9 mouse cellular contexts compared by ENCODE assay signal in genomic region chr1:177188708-177189107, GRCm38 (mm10).
DNase-seq lines count a peak whose midpoint lies in the region; ATAC-seq and TF ChIP-seq lines count a peak whose summit lies in the region.
"Had no signal": no experiment of that assay in that cellular context is flagged by ENCODE, and none has a peak within 500 bp of the region (broad histone marks: within the 10 kb centered on the region; RNA-seq: fewer than 3 reads in every experiment).

No protein-coding gene starts in this region.

- H3K9ac ChIP-seq in embryonic facial prominence, embryonic 14.5 days (ENCODE audit: low read depth, low read length) = no peak overlapping the region
- no peak overlapping the region for H3K9ac ChIP-seq in intestine, embryonic 16.5 days (ENCODE audit: low read depth, low read length)
- no peak overlapping the region for H3K9ac ChIP-seq in stomach, embryonic 16.5 days (ENCODE audit: low read length)
- H3K9ac ChIP-seq: liver, embryonic 15.5 days had no signal

- peak; percentile 4 to 65 for DNase-seq in spleen, adult 2 months (ENCODE audit: low read depth in 1 of 2, low spot score in 2 of 2)
- DNase-seq in spleen, adult 12 weeks (ENCODE audit: low spot score) = no peak
- peak; percentile 94 for DNase-seq in embryonic facial prominence, embryonic 14.5 days (ENCODE audit: low spot score)
- peak; percentile 66 for DNase-seq in lung, postnatal 25 days (ENCODE audit: low spot score)
- DNase-seq in frontal cortex, postnatal 25 days (ENCODE audit: low spot score in 2 of 2) = no peak

- H3K4me3 ChIP-seq in spleen, adult 2 months (ENCODE audit: extremely low read depth, insufficient read depth, insufficient read length) = no peak overlapping the region
- no peak overlapping the region for H3K4me3 ChIP-seq in bone marrow, adult 2 months (replicated peaks; ENCODE audit: control insufficient read depth, low read depth, low read length)
- H3K4me3 ChIP-seq in embryonic facial prominence, embryonic 14.5 days (ENCODE audit: low read depth, low read length) = no peak overlapping the region
- no peak overlapping the region for H3K4me3 ChIP-seq in intestine, embryonic 16.5 days (ENCODE audit: low read length)
- no peak overlapping the region for H3K4me3 ChIP-seq in stomach, embryonic 16.5 days (replicated peaks; ENCODE audit: low read length)
- H3K4me3 ChIP-seq: liver, embryonic 15.5 days had no signal

- H3K27me3 ChIP-seq in spleen, adult 2 months (ENCODE audit: control insufficient read depth, insufficient read depth, low read length) = no peaks in the 10 kb centered on the region
- H3K27me3 ChIP-seq in embryonic facial prominence, embryonic 14.5 days (replicated peaks; ENCODE audit: control insufficient read depth, insufficient read depth, low read length) = no peaks in the 10 kb centered on the region
- H3K27me3 ChIP-seq in intestine, embryonic 16.5 days (replicated peaks; ENCODE audit: control insufficient read depth, insufficient read depth, low read length) = no peaks in the 10 kb centered on the region
- no peaks in the 10 kb centered on the region for H3K27me3 ChIP-seq in stomach, embryonic 16.5 days (ENCODE audit: control insufficient read depth, insufficient read depth, low read length)
- H3K27me3 ChIP-seq: liver, embryonic 15.5 days had no signal

- peak; percentile 36; the same call in 1 of the 2 replicates for TF ChIP-seq CTCF in spleen, adult 2 months (IDR thresholded peaks at IDR 0.05; ENCODE audit: extremely low read depth, insufficient read depth, insufficient read length, insufficient replicate concordance)
- peak; percentile 29; the same call in 1 of the 2 replicates for TF ChIP-seq CTCF in bone marrow, adult 2 months (IDR thresholded peaks at IDR 0.05; ENCODE audit: control insufficient read depth, insufficient read depth, low read length)

- no peaks in the 10 kb centered on the region for H3K4me1 ChIP-seq in spleen, adult 2 months (ENCODE audit: control insufficient read depth, insufficient read depth, insufficient read length)
- H3K4me1 ChIP-seq in bone marrow, adult 2 months (ENCODE audit: control insufficient read depth, insufficient read depth, low read length) = no peaks in the 10 kb centered on the region
- H3K4me1 ChIP-seq in embryonic facial prominence, embryonic 14.5 days (ENCODE audit: control insufficient read depth, insufficient read depth, low read length) = no peaks in the 10 kb centered on the region
- no peaks in the 10 kb centered on the region for H3K4me1 ChIP-seq in intestine, embryonic 16.5 days (ENCODE audit: control insufficient read depth, insufficient read depth, low read length)
- H3K4me1 ChIP-seq in stomach, embryonic 16.5 days (ENCODE audit: control insufficient read depth, insufficient read depth, low read length) = no peaks in the 10 kb centered on the region
- H3K4me1 ChIP-seq: liver, embryonic 15.5 days had no signal

- H3K27ac ChIP-seq in spleen, adult 2 months (ENCODE audit: insufficient read depth, low read length) = no peak overlapping the region
- no peak overlapping the region for H3K27ac ChIP-seq in bone marrow, adult 2 months (ENCODE audit: control insufficient read depth, insufficient read depth, low read depth, low read length, poor library complexity)
- H3K27ac ChIP-seq in embryonic facial prominence, embryonic 14.5 days (replicated peaks; ENCODE audit: low read depth, low read length) = no peak overlapping the region
- H3K27ac ChIP-seq in intestine, embryonic 16.5 days (ENCODE audit: low read length) = no peak overlapping the region
- no peak overlapping the region for H3K27ac ChIP-seq in stomach, embryonic 16.5 days (ENCODE audit: low read length)
- H3K27ac ChIP-seq: liver, embryonic 15.5 days had no signal

- H3K9me3 ChIP-seq in embryonic facial prominence, embryonic 14.5 days (ENCODE audit: control insufficient read depth, low read length) = no peaks in the 10 kb centered on the region
- no peaks in the 10 kb centered on the region for H3K9me3 ChIP-seq in intestine, embryonic 16.5 days (ENCODE audit: control insufficient read depth, low read length)
- no peaks in the 10 kb centered on the region for H3K9me3 ChIP-seq in stomach, embryonic 16.5 days (replicated peaks; ENCODE audit: control insufficient read depth, low read length)
- H3K9me3 ChIP-seq: liver, embryonic 15.5 days had no signal

- peak; percentile 87 for ATAC-seq in embryonic facial prominence, embryonic 14.5 days (ENCODE audit: low read depth)
- peak; percentile 81 for ATAC-seq in intestine, embryonic 16.5 days
- ATAC-seq in stomach, embryonic 16.5 days (ENCODE audit: insufficient read depth, low FRiP score) = peak; percentile 85

- 24% methylated on average over 3 of the region's 3 CpGs for WGBS in spleen, adult 2 months
- 21% methylated on average over 3 of the region's 3 CpGs for WGBS in bone marrow, adult 2 months
- WGBS in embryonic facial prominence, embryonic 14.5 days = 22% methylated on average over 3 of the region's 3 CpGs
- 22% methylated on average over 3 of the region's 3 CpGs for WGBS in intestine, embryonic 16.5 days
- WGBS in stomach, embryonic 16.5 days = 24% methylated on average over 3 of the region's 3 CpGs

- peaks cover 2% of the 10 kb centered on the region; the same call in 1 of the 2 replicates for H3K36me3 ChIP-seq in spleen, adult 2 months (ENCODE audit: control insufficient read depth, insufficient read depth, low read length)
- H3K36me3 ChIP-seq in embryonic facial prominence, embryonic 14.5 days (ENCODE audit: control insufficient read depth, insufficient read depth, low read length) = no peaks in the 10 kb centered on the region
- no peaks in the 10 kb centered on the region for H3K36me3 ChIP-seq in intestine, embryonic 16.5 days (ENCODE audit: control insufficient read depth, insufficient read depth, low read length)
- no peaks in the 10 kb centered on the region for H3K36me3 ChIP-seq in stomach, embryonic 16.5 days (ENCODE audit: control insufficient read depth, insufficient read depth, low read length)
- H3K36me3 ChIP-seq: liver, embryonic 15.5 days had no signal

- H3K4me2 ChIP-seq in embryonic facial prominence, embryonic 14.5 days (ENCODE audit: low read depth, low read length) = no peak overlapping the region
- H3K4me2 ChIP-seq in intestine, embryonic 16.5 days (ENCODE audit: low read depth, low read length) = no peak overlapping the region
- H3K4me2 ChIP-seq in stomach, embryonic 16.5 days (ENCODE audit: low read depth, low read length) = no peak overlapping the region
- H3K4me2 ChIP-seq: liver, embryonic 15.5 days had no signal

- no peak for TF ChIP-seq POLR2A in spleen, adult 2 months (IDR thresholded peaks at IDR 0.05; ENCODE audit: low read depth, low read length)
- TF ChIP-seq POLR2A in bone marrow, adult 2 months (IDR thresholded peaks at IDR 0.05; ENCODE audit: borderline replicate concordance, control insufficient read depth, low read depth, low read length) = no peak

Comparison
In these comparisons a context has a peak if more than half of its experiments do, and no peak if none do; other contexts are left out.
1. DNase-seq: peak in spleen, adult 2 months (2 of 2), embryonic facial prominence, embryonic 14.5 days (single experiment) and lung, postnatal 25 days (single experiment); none in spleen, adult 12 weeks (single experiment) and frontal cortex, postnatal 25 days (0 of 2).
2. Peak in every context shown above with its lines, with median percentiles within 50 percentile points of each other: ATAC-seq.